ENCODE assay signal across 15 mouse cellular contexts in the genomic region with DNA sequence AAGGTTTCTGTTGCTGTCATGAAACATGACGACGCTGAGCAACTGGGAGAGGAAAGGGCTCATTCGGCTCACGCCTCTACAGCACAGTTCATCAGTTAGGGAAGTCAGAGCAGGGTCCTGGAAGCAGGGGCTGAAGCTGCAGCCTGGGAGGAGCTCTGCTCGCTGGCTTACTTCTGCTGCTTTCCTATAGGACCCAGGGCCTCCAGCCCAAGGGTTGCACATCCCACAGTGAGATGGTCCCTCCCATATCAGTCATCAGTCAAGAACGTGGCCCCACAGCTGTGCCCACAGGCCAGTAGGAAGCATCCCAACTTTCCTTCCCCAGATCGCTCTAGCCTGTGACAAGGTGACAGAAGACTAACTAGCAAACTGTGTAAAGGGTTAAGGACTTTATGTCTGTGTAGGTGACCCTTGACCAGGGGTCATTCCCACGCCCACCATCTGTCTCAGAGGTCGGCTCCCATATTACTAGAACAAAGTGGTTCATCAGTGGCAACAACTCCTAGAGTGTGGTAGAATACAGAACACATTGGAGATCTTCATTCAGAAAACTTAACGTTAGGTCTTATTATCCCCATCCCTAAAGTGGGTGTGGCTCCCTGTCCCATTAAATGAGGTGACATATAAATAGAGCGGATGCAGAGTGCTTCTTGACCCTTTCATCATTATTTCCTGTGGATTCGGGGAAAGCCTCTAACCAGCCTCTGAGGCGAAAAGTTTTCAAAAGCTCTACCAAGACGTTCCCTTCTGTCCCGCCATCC.
A peak's percentile ranks its signal among the peaks of the same experiment; 100 is the strongest.
DNase-seq lines count a peak whose midpoint lies in the region; ATAC-seq and TF ChIP-seq lines count a peak whose summit lies in the region.
"Had no signal": no experiment of that assay in that cellular context is flagged by ENCODE, and none has a peak within 500 bp of the region (broad histone marks: within the 10 kb centered on the region; RNA-seq: fewer than 3 reads in every experiment).

No protein-coding gene starts in this region.

- no peak overlapping the region for H3K4me3 ChIP-seq in heart, embryonic 12.5 days
- no peak overlapping the region for H3K4me3 ChIP-seq in kidney, postnatal 0 days (replicated peaks; ENCODE audit: low read depth, low read length)
- H3K4me3 ChIP-seq: neural tube, embryonic 12.5 days; stomach, embryonic 15.5 days had no signal

- peaks cover 80% of the 10 kb centered on the region for H3K4me1 ChIP-seq in heart, embryonic 12.5 days (replicated peaks)
- H3K4me1 ChIP-seq in kidney, postnatal 0 days (replicated peaks; ENCODE audit: insufficient read depth, low read length): peaks cover 14% of the 10 kb centered on the region
- H3K4me1 ChIP-seq: neural tube, embryonic 12.5 days had no signal

- no peaks in the 10 kb centered on the region for H3K9me3 ChIP-seq in heart, embryonic 12.5 days (replicated peaks)
- H3K9me3 ChIP-seq in kidney, postnatal 0 days (replicated peaks; ENCODE audit: low read length): no peaks in the 10 kb centered on the region
- H3K9me3 ChIP-seq: neural tube, embryonic 12.5 days; stomach, embryonic 15.5 days had no signal

- no peaks in the 10 kb centered on the region for H3K27me3 ChIP-seq in heart, embryonic 12.5 days (replicated peaks)
- H3K27me3 ChIP-seq in kidney, postnatal 0 days (ENCODE audit: insufficient read depth, low read length): no peaks in the 10 kb centered on the region
- no peaks in the 10 kb centered on the region for H3K27me3 ChIP-seq in Patski
- H3K27me3 ChIP-seq: CH12.LX; neural tube, embryonic 12.5 days; stomach, embryonic 15.5 days had no signal

- 62% methylated on average over 15 of the region's 15 CpGs for WGBS in heart, embryonic 12.5 days
- 38% methylated on average over 15 of the region's 15 CpGs for WGBS in kidney, postnatal 0 days

- peak overlapping the region; percentile 57; the same call in 1 of the 2 replicates for H3K27ac ChIP-seq in heart, embryonic 12.5 days (ENCODE audit: poor library complexity, severe bottlenecking)
- H3K27ac ChIP-seq in kidney, postnatal 0 days: no peak overlapping the region
- H3K27ac ChIP-seq: neural tube, embryonic 12.5 days; stomach, embryonic 15.5 days had no signal

- no peak overlapping the region for H3K9ac ChIP-seq in heart, embryonic 12.5 days
- H3K9ac ChIP-seq in kidney, postnatal 0 days (ENCODE audit: low read depth, low read length): no peak overlapping the region
- H3K9ac ChIP-seq: liver, postnatal 0 days; neural tube, embryonic 12.5 days; stomach, embryonic 15.5 days had no signal

- no peak overlapping the region for H3K4me2 ChIP-seq in heart, embryonic 12.5 days
- H3K4me2 ChIP-seq in kidney, postnatal 0 days (ENCODE audit: low read length): no peak overlapping the region
- H3K4me2 ChIP-seq: neural tube, embryonic 12.5 days; stomach, embryonic 15.5 days had no signal

- no peaks in the 10 kb centered on the region for H3K36me3 ChIP-seq in heart, embryonic 12.5 days
- H3K36me3 ChIP-seq in kidney, postnatal 0 days (ENCODE audit: insufficient read depth, low read length): no peaks in the 10 kb centered on the region
- H3K36me3 ChIP-seq: neural tube, embryonic 12.5 days; stomach, embryonic 15.5 days had no signal

- ATAC-seq in heart, embryonic 12.5 days (ENCODE audit: insufficient number of reproducible peaks, low FRiP score): no peak
- no peak for ATAC-seq in kidney, postnatal 0 days (replicated peaks; ENCODE audit: low FRiP score, low read depth)
- peak; percentile 80 for ATAC-seq in Patski
- ATAC-seq: liver, postnatal 0 days had no signal

- in situ Hi-C loops in Patski (cut with MboI; ENCODE audit: low pct_unique_long_range_greater_than_20kb): no loop called here

- no peak for TF ChIP-seq CTCF in kidney, postnatal 0 days (IDR thresholded peaks at IDR 0.05; ENCODE audit: low read depth)
- TF ChIP-seq CTCF in Patski (IDR thresholded peaks at IDR 0.05): no peak

- CTCF ChIA-PET in Patski (lab: Charles Lee): interaction anchor here (5.3 kb wide), 1 partner anchor 37 kb away, joined by 23 read pairs; no protein-coding TSS in a partner anchor

- POLR2A ChIA-PET in Patski (lab: Charles Lee): interaction anchor here (1.8 kb wide), 1 partner anchor 22 kb away, joined by 4 read pairs; no protein-coding TSS in a partner anchor

- DNase-seq in heart, adult 9 months (ENCODE audit: low spot score in 2 of 2): no peak
- DNase-seq in kidney, postnatal 0 days (ENCODE audit: low spot score): peak; percentile 20
- no peak for DNase-seq in kidney, adult 18-20 months
- DNase-seq in 3T3-L1 (ENCODE audit: low read depth, low spot score) (peak; percentile 97), Patski (ENCODE audit: low read depth, low spot score) (no peak)
- no peak for DNase-seq in spleen, postnatal 36 days (ENCODE audit: low spot score in 2 of 2)
- DNase-seq: kidney, adult 2 months; left cerebral cortex, postnatal 4 days; liver, postnatal 0 days; midbrain, embryonic 14.5 days; thymus, postnatal 25 days had no signal

Comparison
In these comparisons a context has a peak if more than half of its experiments do, and no peak if none do; other contexts are left out.
1. DNase-seq: peak in kidney, postnatal 0 days (single experiment) and 3T3-L1 (single experiment); none in heart, adult 9 months (0 of 2), kidney, adult 18-20 months (single experiment), Patski (single experiment) and spleen, postnatal 36 days (0 of 2).